Mouse (Mus musculus): Measurements from ENCODE around the gene Unc80. TPM values are rescaled to one million over a fixed set of nuclear protein-coding genes. Genes with fewer than 3 reads are reported as not detected.
A peak's percentile ranks its signal among the peaks of the same experiment; 100 is the strongest.
"Not testable (repeated sequence)": the region's sequence is repeated elsewhere in the genome, so short reads cannot be mapped to it uniquely, and the experiment has no call there.

Unc80 gene
- polyA plus RNA-seq, 1 experiment from 2014 or later: 0.33 TPM

- Histone ChIP-seq H3K9ac (ENCODE audit: low read length) (no peak overlapping the region), H3K27ac (ENCODE audit: low read depth, low read length) (no peak overlapping the region), H3K9me3 (ENCODE audit: control insufficient read depth, low read length) (no peaks in the 10 kb centered on the region), H3K4me3 (ENCODE audit: low read depth, low read length) (no peak overlapping the region), H3K4me2 (no peak overlapping the region), H3K36me3 (ENCODE audit: control insufficient read depth, insufficient read depth, low read length) (no peaks in the 10 kb centered on the region), H3K27me3 (ENCODE audit: control insufficient read depth, insufficient read depth, low read length) (no peaks in the 10 kb centered on the region), H3K4me1 (ENCODE audit: control insufficient read depth, insufficient read depth, low read length) (no peaks in the 10 kb centered on the region)
- WGBS: 69% methylated on average over 8 of the region's 8 CpGs
- ATAC-seq (ENCODE audit: low FRiP score) (no peak), DNase-seq (ENCODE audit: low spot score, missing footprints) (no peak)
Observed at GRCm38 (mm10) chr1:66692780-66693392, 224.7 kb downstream of the Unc80 start.

DNA sequence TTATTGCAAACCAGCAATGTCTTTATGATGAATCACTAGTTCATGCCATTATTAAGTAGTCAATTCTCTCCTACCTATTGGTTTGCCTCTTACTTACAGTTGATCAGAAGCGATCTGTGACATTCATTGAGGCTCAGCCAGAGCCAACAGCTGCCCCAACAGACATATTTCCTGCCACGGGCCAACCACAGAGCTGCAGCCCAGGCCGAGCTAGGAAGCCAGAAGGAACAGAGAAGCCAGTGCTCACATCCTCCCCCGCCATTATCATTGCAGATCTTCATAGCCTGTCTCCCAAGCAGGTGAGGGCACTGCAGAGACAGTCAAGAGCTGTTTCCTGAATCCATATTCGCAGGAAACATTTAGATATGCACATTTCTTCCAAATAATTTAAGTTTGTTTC, 226.1 kb downstream of the Unc80 start:
- WGBS: 76% methylated on average over 5 of the region's 5 CpGs
- Histone ChIP-seq H3K27me3 (ENCODE audit: control insufficient read depth, insufficient read depth, low read length) (no peaks in the 10 kb centered on the region), H3K36me3 (ENCODE audit: control insufficient read depth, insufficient read depth, low read length) (no peaks in the 10 kb centered on the region), H3K4me1 (ENCODE audit: control insufficient read depth, insufficient read depth, low read length) (no peaks in the 10 kb centered on the region), H3K9ac (ENCODE audit: low read length) (no peak overlapping the region), H3K4me3 (ENCODE audit: low read depth, low read length) (no peak overlapping the region), H3K27ac (ENCODE audit: low read depth, low read length) (no peak overlapping the region), H3K4me2 (no peak overlapping the region), H3K9me3 (ENCODE audit: control insufficient read depth, low read length) (no peaks in the 10 kb centered on the region)
- DNase-seq (ENCODE audit: low spot score, missing footprints) (no peak), ATAC-seq (ENCODE audit: low FRiP score) (no peak)

- no peaks in the 10 kb centered on the region for H3K9me3 ChIP-seq (ENCODE audit: control insufficient read depth, low read length)
- DNase-seq (ENCODE audit: low spot score, missing footprints): no peak
- H3K27ac ChIP-seq (ENCODE audit: low read depth, low read length): no peak overlapping the region
- H3K4me1 ChIP-seq (ENCODE audit: control insufficient read depth, insufficient read depth, low read length): no peaks in the 10 kb centered on the region
- H3K4me3 ChIP-seq (ENCODE audit: low read depth, low read length): no peak overlapping the region
- WGBS: 77% methylated on average over 7 of the region's 7 CpGs
- no peak for ATAC-seq (ENCODE audit: low FRiP score)
- H3K9ac ChIP-seq (ENCODE audit: low read length): no peak overlapping the region
- no peaks in the 10 kb centered on the region for H3K36me3 ChIP-seq (ENCODE audit: control insufficient read depth, insufficient read depth, low read length)
- no peaks in the 10 kb centered on the region for H3K27me3 ChIP-seq (ENCODE audit: control insufficient read depth, insufficient read depth, low read length)
- no peak overlapping the region for H3K4me2 ChIP-seq
Observed at GRCm38 (mm10) chr1:66695296-66695695, 227.1 kb downstream of the Unc80 start.

- not testable (repeated sequence) for H3K27me3 ChIP-seq (ENCODE audit: control insufficient read depth, insufficient read depth, low read length); ATAC-seq (ENCODE audit: low FRiP score); H3K9me3 ChIP-seq (ENCODE audit: control insufficient read depth, low read length); H3K36me3 ChIP-seq (ENCODE audit: control insufficient read depth, insufficient read depth, low read length); H3K4me1 ChIP-seq (ENCODE audit: control insufficient read depth, insufficient read depth, low read length); H3K4me2 ChIP-seq; H3K9ac ChIP-seq (ENCODE audit: low read length); H3K27ac ChIP-seq (ENCODE audit: low read depth, low read length); DNase-seq (ENCODE audit: low spot score, missing footprints); H3K4me3 ChIP-seq (ENCODE audit: low read depth, low read length)
- 90% methylated on average over 10 of the region's 10 CpGs for WGBS
Observed at GRCm38 (mm10) chr1:66699630-66700029, 231.5 kb downstream of the Unc80 start.

DNA sequence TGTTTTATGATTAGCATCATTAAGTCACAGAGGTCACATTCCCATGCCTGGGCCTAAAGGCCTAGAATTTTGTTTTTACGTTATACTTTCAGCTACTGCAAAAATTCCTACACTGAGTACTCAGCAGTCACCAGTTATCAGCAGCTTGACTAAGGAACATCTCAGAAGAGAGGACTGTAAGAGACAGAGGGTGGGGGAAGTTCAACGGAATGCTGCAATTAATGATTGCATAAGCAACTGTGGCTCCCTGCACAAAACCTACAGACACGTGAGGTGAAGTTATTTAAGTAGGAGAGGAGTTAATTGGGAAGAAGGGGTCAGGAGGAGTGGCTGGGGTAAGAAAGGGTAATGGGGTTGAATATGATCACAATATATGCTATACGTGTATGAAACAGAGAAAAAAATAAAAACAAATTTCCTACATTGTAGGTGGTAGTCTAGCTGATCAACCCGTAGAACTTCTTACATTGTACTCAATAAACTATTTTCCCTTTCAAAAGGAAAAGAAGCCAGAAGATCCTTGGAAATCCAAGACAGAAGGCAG, 232.1 kb downstream of the Unc80 start:
- H3K9ac ChIP-seq (ENCODE audit: low read length): no peak overlapping the region
- WGBS: 46% methylated on average over 5 of the region's 5 CpGs
- peak overlapping the region; percentile 85 for H3K4me3 ChIP-seq (ENCODE audit: low read depth, low read length)
- H3K9me3 ChIP-seq (ENCODE audit: control insufficient read depth, low read length): no peaks in the 10 kb centered on the region
- no peaks in the 10 kb centered on the region for H3K36me3 ChIP-seq (ENCODE audit: control insufficient read depth, insufficient read depth, low read length)
- no peak for DNase-seq (ENCODE audit: low spot score, missing footprints)
- H3K27me3 ChIP-seq (ENCODE audit: control insufficient read depth, insufficient read depth, low read length): no peaks in the 10 kb centered on the region
- peaks cover 5% of the 10 kb centered on the region for H3K4me1 ChIP-seq (ENCODE audit: control insufficient read depth, insufficient read depth, low read length)
- peak; percentile 47 for ATAC-seq (ENCODE audit: low FRiP score)
- H3K4me2 ChIP-seq: peak overlapping the region; percentile 33; the same call in 1 of the 2 replicates
- no peak overlapping the region for H3K27ac ChIP-seq (ENCODE audit: low read depth, low read length)

DNA sequence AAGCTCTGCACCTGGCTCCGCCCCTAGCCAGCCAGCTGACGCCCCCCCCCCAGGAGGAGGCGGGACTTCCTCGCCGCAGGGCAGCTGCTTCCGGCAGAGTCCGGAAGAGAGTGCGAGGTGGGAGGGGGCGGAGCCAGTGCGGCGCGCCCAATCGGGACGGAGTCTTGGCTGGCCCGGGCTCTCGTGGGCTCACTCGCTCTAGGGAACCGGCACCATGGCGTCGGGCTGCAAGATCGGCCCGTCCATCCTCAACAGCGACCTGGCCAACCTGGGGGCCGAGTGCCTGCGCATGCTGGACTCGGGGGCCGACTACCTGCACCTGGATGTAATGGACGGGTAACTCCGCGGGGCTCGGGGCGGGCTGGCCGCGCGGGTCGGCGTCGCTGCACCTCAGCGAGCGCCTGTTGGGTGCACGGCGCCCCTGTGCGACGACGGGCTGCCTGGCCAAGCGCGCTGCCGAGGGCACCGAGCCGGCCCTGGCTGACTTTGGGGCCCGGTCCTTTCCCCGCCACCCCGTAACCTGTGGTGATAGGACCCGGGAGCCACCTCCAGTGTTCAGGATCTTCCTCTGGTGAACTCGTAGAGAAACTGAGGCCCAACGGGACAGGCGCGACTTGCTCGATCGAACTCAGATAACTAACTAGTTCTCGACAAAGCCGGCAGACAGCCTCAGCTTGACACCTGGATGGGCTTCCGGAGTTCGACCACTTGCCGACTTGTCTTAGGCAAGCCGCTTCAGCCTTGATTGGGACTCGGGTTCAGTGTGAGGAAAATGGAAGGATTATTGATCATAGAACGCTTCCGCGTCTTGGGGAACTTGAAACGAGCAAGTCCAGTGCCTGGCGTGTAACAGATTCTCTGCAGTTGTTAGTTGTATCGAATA, 232.8 kb downstream of the Unc80 start, which contains the start of gene Rpe:
TSS of gene Rpe (plus strand) at position 139 of the 883 bp plus-strand sequence.
- Histone ChIP-seq H3K27me3 (ENCODE audit: control insufficient read depth, insufficient read depth, low read length) (no peaks in the 10 kb centered on the region), H3K27ac (ENCODE audit: low read depth, low read length) (peak within 1 kb of the TSS; percentile 35; the same call in 1 of the 2 replicates)
- WGBS: under 1% methylated on average over 73 of the region's 73 CpGs

GRCm38 (mm10) chr1:66701576-66701940, 233.4 kb downstream of the Unc80 start:
- Histone ChIP-seq H3K27me3 (ENCODE audit: control insufficient read depth, insufficient read depth, low read length) (no peaks in the 10 kb centered on the region), H3K9ac (ENCODE audit: low read length) (peak overlapping the region; percentile 79), H3K27ac (ENCODE audit: low read depth, low read length) (no peak overlapping the region), H3K9me3 (ENCODE audit: control insufficient read depth, low read length) (no peaks in the 10 kb centered on the region), H3K4me2 (peak overlapping the region; percentile 46), H3K4me1 (ENCODE audit: control insufficient read depth, insufficient read depth, low read length) (peaks cover 5% of the 10 kb centered on the region), H3K4me3 (ENCODE audit: low read depth, low read length) (peak overlapping the region; percentile 85), H3K36me3 (ENCODE audit: control insufficient read depth, insufficient read depth, low read length) (no peaks in the 10 kb centered on the region)
- DNase-seq (ENCODE audit: low spot score, missing footprints): no peak
- WGBS: 39% methylated on average over 2 of the region's 2 CpGs
- no peak for ATAC-seq (ENCODE audit: low FRiP score)

More for the DNA sequence above, 232.8 kb downstream of the Unc80 start, which contains the start of gene Rpe:
- H3K9ac ChIP-seq (ENCODE audit: low read length): peak within 1 kb of the TSS; percentile 79
- H3K9me3 ChIP-seq (ENCODE audit: control insufficient read depth, low read length): no peaks in the 10 kb centered on the region
- ATAC-seq (ENCODE audit: low FRiP score) (peak; percentile 100), DNase-seq (ENCODE audit: low spot score, missing footprints) (peak; percentile 99)
- no peaks in the 10 kb centered on the region for H3K36me3 ChIP-seq (ENCODE audit: control insufficient read depth, insufficient read depth, low read length)
- peaks cover 5% of the 10 kb centered on the region for H3K4me1 ChIP-seq (ENCODE audit: control insufficient read depth, insufficient read depth, low read length)
- H3K4me3 ChIP-seq (ENCODE audit: low read depth, low read length): peak within 1 kb of the TSS; percentile 85
- peak within 1 kb of the TSS; percentile 46 for H3K4me2 ChIP-seq

GRCm38 (mm10) chr1:66702623-66703345, 234.6 kb downstream of the Unc80 start:
- Histone ChIP-seq H3K4me3 (ENCODE audit: low read depth, low read length) (no peak overlapping the region), H3K27me3 (ENCODE audit: control insufficient read depth, insufficient read depth, low read length) (no peaks in the 10 kb centered on the region), H3K36me3 (ENCODE audit: control insufficient read depth, insufficient read depth, low read length) (peaks cover 2% of the 10 kb centered on the region; the same call in 1 of the 2 replicates), H3K9me3 (ENCODE audit: control insufficient read depth, low read length) (no peaks in the 10 kb centered on the region), H3K4me2 (no peak overlapping the region), H3K4me1 (ENCODE audit: control insufficient read depth, insufficient read depth, low read length) (peaks cover 5% of the 10 kb centered on the region), H3K9ac (ENCODE audit: low read length) (no peak overlapping the region), H3K27ac (ENCODE audit: low read depth, low read length) (no peak overlapping the region)
- 91% methylated on average over 4 of the region's 4 CpGs for WGBS
- ATAC-seq (ENCODE audit: low FRiP score) (no peak), DNase-seq (ENCODE audit: low spot score, missing footprints) (no peak)

All from midbrain, embryonic 11.5 days (tissue).